Mouse (Mus musculus): ENCODE measurements around the gene Ptpn4.
A peak's percentile ranks its signal among the peaks of the same experiment; 100 is the strongest.

The Ptpn4 gene

GRCm38 (mm10) chr1:119837035-119837751, at the start of gene Ptpn4:
Gene Ptpn4, minus strand, starts transcription at chr1:119837613.
- DNase-seq: peak; percentile 98

- DNase-seq: no peak
Measured at GRCm38 (mm10) chr1:119886320-119886719, 48.9 kb upstream of the Ptpn4 start.

GRCm38 (mm10) chr1:119884272-119884671, 46.9 kb upstream of the Ptpn4 start:
- peak; percentile 57 for DNase-seq

- DNase-seq: peak; percentile 67
Measured at GRCm38 (mm10) chr1:119878909-119879308, 41.5 kb upstream of the Ptpn4 start.

GRCm38 (mm10) chr1:119877469-119877868, 40.1 kb upstream of the Ptpn4 start:
- DNase-seq: no peak

- no peak for DNase-seq
Measured at GRCm38 (mm10) chr1:119868395-119869161, 31.2 kb upstream of the Ptpn4 start.

GRCm38 (mm10) chr1:119867300-119867699, 29.9 kb upstream of the Ptpn4 start:
- DNase-seq: no peak

GRCm38 (mm10) chr1:119865311-119865710, 27.9 kb upstream of the Ptpn4 start:
- DNase-seq: no peak

- no peak for DNase-seq
Measured at GRCm38 (mm10) chr1:119863507-119864296, 26.3 kb upstream of the Ptpn4 start.

GRCm38 (mm10) chr1:119859566-119859965, 22.2 kb upstream of the Ptpn4 start:
- DNase-seq: no peak

- no peak for DNase-seq
Measured at GRCm38 (mm10) chr1:119852980-119853379, 15.6 kb upstream of the Ptpn4 start.

GRCm38 (mm10) chr1:119852339-119852738, 14.9 kb upstream of the Ptpn4 start:
- no peak for DNase-seq

GRCm38 (mm10) chr1:119849146-119849935, 11.9 kb upstream of the Ptpn4 start:
- no peak for DNase-seq

- DNase-seq: no peak
Measured at GRCm38 (mm10) chr1:119845321-119845720, 7.9 kb upstream of the Ptpn4 start.

GRCm38 (mm10) chr1:119843121-119843520, 5.7 kb upstream of the Ptpn4 start:
- no peak for DNase-seq

- DNase-seq: no peak
Measured at GRCm38 (mm10) chr1:119838241-119838640, 828 bp upstream of the Ptpn4 start.

- no peak for DNase-seq
Measured at GRCm38 (mm10) chr1:119836479-119837015, 866 bp downstream of the Ptpn4 start.

- DNase-seq: no peak
Measured at GRCm38 (mm10) chr1:119835726-119836478, 1.5 kb downstream of the Ptpn4 start.

- no peak for DNase-seq
Measured at GRCm38 (mm10) chr1:119828160-119828559, 9.3 kb downstream of the Ptpn4 start.

- DNase-seq: peak; percentile 41
Measured at GRCm38 (mm10) chr1:119818704-119819103, 18.7 kb downstream of the Ptpn4 start.

GRCm38 (mm10) chr1:119807707-119808106, 29.7 kb downstream of the Ptpn4 start:
- no peak for DNase-seq

Data from right cerebral cortex, adult 18-20 months (tissue).